Mouse (Mus musculus): ENCODE measurements around the gene Tcf23. TPM values are rescaled to one million over a fixed set of nuclear protein-coding genes. Genes with fewer than 3 reads are reported as not detected.
A peak's percentile ranks its signal among the peaks of the same experiment; 100 is the strongest.

Tcf23 gene
- polyA plus RNA-seq, 1 experiment, result 0.62 TPM

DNA sequence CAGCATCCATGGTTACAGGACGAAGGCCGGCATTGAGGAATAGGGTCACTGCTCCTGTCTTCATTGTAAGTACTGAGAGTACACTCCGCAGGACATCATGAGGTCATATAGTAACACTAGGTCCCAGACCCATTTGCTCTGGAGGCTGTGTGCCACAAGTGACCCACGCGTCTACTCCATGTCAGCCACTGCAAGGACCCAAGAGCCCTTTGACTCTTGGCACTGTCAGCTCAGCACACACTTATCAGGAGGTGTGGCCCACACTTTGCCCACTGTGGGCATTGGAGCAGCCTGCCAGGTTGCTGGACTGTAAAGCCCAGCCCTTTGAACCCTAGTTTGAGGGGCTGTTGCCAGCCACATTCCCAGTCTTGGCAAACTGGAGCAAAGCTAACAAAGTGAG lies 43.2 kb upstream of the Tcf23 start:
- H3K27me3 ChIP-seq (ENCODE audit: control insufficient read depth, insufficient read depth, insufficient read length), result no peaks in the 10 kb centered on the region
- no peak overlapping the region for H3ac ChIP-seq (ENCODE audit: control insufficient read depth, insufficient read length)
- TF ChIP-seq TCF12 (IDR thresholded peaks at IDR 0.05; ENCODE audit: insufficient read depth, poor library complexity, severe bottlenecking) (no peak), SRF (IDR thresholded peaks at IDR 0.05; ENCODE audit: control insufficient read depth, insufficient read length, low read depth) (no peak), MYOD1 (IDR thresholded peaks at IDR 0.05; ENCODE audit: control insufficient read depth in 1 of 3, insufficient read length in 2 of 3, low read depth in 2 of 3) (no peak), CEBPB (IDR thresholded peaks at IDR 0.05; ENCODE audit: insufficient read depth, poor library complexity, severe bottlenecking) (no peak), POLR2A (IDR thresholded peaks at IDR 0.05; ENCODE audit: insufficient read length, low read depth) (no peak), TCF3 (IDR thresholded peaks at IDR 0.05; ENCODE audit: insufficient read length, low read depth) (no peak), REST (IDR thresholded peaks at IDR 0.05; ENCODE audit: insufficient read depth, insufficient read length) (no peak), MAX (IDR thresholded peaks at IDR 0.05; ENCODE audit: low read depth) (no peak), E2F4 (IDR thresholded peaks at IDR 0.05; ENCODE audit: insufficient read depth) (no peak), MYOG (IDR thresholded peaks at IDR 0.05; ENCODE audit: control insufficient read depth in 1 of 3, insufficient read depth in 1 of 3, insufficient read length in 2 of 3, low read depth in 2 of 3) (no peak)
- H3K79me2 ChIP-seq (ENCODE audit: control insufficient read depth, insufficient read depth), result no peaks in the 10 kb centered on the region
- no peaks in the 10 kb centered on the region for H3K36me3 ChIP-seq (ENCODE audit: control insufficient read depth, insufficient read depth)
- H3K4me2 ChIP-seq (ENCODE audit: low read depth), result no peak overlapping the region
- no peak overlapping the region for H3K4me3 ChIP-seq

DNA sequence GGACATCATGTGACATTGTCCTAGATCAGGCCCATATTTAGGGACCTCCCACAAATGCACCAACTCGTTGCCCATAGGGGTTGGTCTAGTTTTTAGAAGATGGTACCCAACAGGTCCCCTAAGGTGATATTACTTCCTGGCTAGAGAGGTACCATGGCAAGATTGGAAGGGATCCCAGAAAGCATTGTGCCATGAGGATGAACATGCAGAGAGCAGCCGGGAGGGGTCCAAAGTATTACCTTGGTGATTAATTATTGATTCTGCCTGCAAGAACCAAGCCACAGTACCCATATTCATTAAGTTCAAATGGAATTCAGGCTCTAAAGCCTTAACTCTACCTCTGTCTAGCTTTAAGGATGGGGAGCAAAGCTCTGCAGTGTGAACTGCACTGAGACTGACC lies 42.4 kb upstream of the Tcf23 start:
- H3K27me3 ChIP-seq (ENCODE audit: control insufficient read depth, insufficient read depth, insufficient read length), result no peaks in the 10 kb centered on the region
- H3K79me2 ChIP-seq (ENCODE audit: control insufficient read depth, insufficient read depth), result no peaks in the 10 kb centered on the region
- H3ac ChIP-seq (ENCODE audit: control insufficient read depth, insufficient read length), result no peak overlapping the region
- TF ChIP-seq TCF3 (IDR thresholded peaks at IDR 0.05; ENCODE audit: insufficient read length, low read depth) (no peak), CEBPB (IDR thresholded peaks at IDR 0.05; ENCODE audit: insufficient read depth, poor library complexity, severe bottlenecking) (no peak), REST (IDR thresholded peaks at IDR 0.05; ENCODE audit: insufficient read depth, insufficient read length) (no peak), MYOD1 (IDR thresholded peaks at IDR 0.05; ENCODE audit: control insufficient read depth in 1 of 3, insufficient read length in 2 of 3, low read depth in 2 of 3) (no peak), POLR2A (IDR thresholded peaks at IDR 0.05; ENCODE audit: insufficient read length, low read depth) (no peak), USF1 (IDR thresholded peaks at IDR 0.05; ENCODE audit: low read depth) (no peak), POLR2AphosphoS2 (IDR thresholded peaks at IDR 0.05; ENCODE audit: insufficient read length, low read depth) (no peak), MYOG (IDR thresholded peaks at IDR 0.05; ENCODE audit: control insufficient read depth in 1 of 3, insufficient read depth in 1 of 3, insufficient read length in 2 of 3, low read depth in 2 of 3) (no peak), MAX (IDR thresholded peaks at IDR 0.05; ENCODE audit: low read depth) (no peak), E2F4 (IDR thresholded peaks at IDR 0.05; ENCODE audit: insufficient read depth) (no peak), SRF (IDR thresholded peaks at IDR 0.05; ENCODE audit: control insufficient read depth, insufficient read length, low read depth) (no peak), TCF12 (IDR thresholded peaks at IDR 0.05; ENCODE audit: insufficient read depth, poor library complexity, severe bottlenecking) (no peak)
- no peaks in the 10 kb centered on the region for H3K36me3 ChIP-seq (ENCODE audit: control insufficient read depth, insufficient read depth)
- no peak overlapping the region for H3K4me3 ChIP-seq
- no peak overlapping the region for H3K4me2 ChIP-seq (ENCODE audit: low read depth)

DNA sequence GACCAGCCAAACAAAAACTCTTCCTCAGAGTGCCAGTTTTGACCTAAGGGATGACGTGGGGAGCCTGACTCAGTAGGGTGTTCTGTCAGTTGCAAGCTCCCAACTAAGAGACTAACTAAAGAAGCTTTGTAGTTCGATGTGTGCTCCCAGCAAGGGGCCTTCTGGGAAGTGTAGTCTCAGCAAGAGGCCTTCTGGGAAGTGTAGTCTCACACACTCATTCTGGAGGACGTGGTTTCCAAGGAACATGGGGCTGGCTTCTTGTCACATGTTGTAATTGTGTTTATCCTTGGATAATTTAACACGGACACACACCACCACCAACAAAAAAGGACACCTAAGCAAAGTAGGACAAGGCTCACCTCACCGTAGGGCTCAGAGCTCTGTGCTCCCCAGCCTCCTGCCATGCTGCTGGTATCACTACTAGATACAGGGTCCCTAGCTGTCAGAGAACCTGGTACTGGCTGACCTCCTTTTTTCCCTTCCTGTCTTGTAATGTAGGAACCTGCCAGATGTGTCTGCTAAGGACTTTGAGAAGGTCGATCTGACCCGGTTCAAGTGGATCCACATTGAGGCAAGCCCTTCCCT lies 40.4 kb upstream of the Tcf23 start:
- Histone ChIP-seq H3K27me3 (ENCODE audit: control insufficient read depth, insufficient read depth, insufficient read length) (no peaks in the 10 kb centered on the region), H3K4me3 (no peak overlapping the region), H3K4me2 (ENCODE audit: low read depth) (peak overlapping the region; percentile 46), H3K79me2 (ENCODE audit: control insufficient read depth, insufficient read depth) (no peaks in the 10 kb centered on the region), H3ac (ENCODE audit: control insufficient read depth, insufficient read length) (no peak overlapping the region), H3K36me3 (ENCODE audit: control insufficient read depth, insufficient read depth) (no peaks in the 10 kb centered on the region)
- no peak for TF ChIP-seq TCF12 (IDR thresholded peaks at IDR 0.05; ENCODE audit: insufficient read depth, poor library complexity, severe bottlenecking)
- no peak for TF ChIP-seq TCF3 (IDR thresholded peaks at IDR 0.05; ENCODE audit: insufficient read length, low read depth)
- TF ChIP-seq POLR2A (IDR thresholded peaks at IDR 0.05; ENCODE audit: insufficient read length, low read depth), result no peak
- no peak for TF ChIP-seq MYOG (IDR thresholded peaks at IDR 0.05; ENCODE audit: control insufficient read depth in 1 of 3, insufficient read depth in 1 of 3, insufficient read length in 2 of 3, low read depth in 2 of 3)
- TF ChIP-seq SRF (IDR thresholded peaks at IDR 0.05; ENCODE audit: control insufficient read depth, insufficient read length, low read depth), result no peak
- TF ChIP-seq E2F4 (IDR thresholded peaks at IDR 0.05; ENCODE audit: insufficient read depth), result no peak
- TF ChIP-seq USF1 (IDR thresholded peaks at IDR 0.05; ENCODE audit: low read depth), result no peak
- TF ChIP-seq POLR2AphosphoS2 (IDR thresholded peaks at IDR 0.05; ENCODE audit: insufficient read length, low read depth), result no peak
- TF ChIP-seq CEBPB (IDR thresholded peaks at IDR 0.05; ENCODE audit: insufficient read depth, poor library complexity, severe bottlenecking), result no peak
- TF ChIP-seq MYOD1 (IDR thresholded peaks at IDR 0.05; ENCODE audit: control insufficient read depth in 1 of 3, insufficient read length in 2 of 3, low read depth in 2 of 3), result no peak
- no peak for TF ChIP-seq REST (IDR thresholded peaks at IDR 0.05; ENCODE audit: insufficient read depth, insufficient read length)
- TF ChIP-seq MAX (IDR thresholded peaks at IDR 0.05; ENCODE audit: low read depth), result no peak

DNA sequence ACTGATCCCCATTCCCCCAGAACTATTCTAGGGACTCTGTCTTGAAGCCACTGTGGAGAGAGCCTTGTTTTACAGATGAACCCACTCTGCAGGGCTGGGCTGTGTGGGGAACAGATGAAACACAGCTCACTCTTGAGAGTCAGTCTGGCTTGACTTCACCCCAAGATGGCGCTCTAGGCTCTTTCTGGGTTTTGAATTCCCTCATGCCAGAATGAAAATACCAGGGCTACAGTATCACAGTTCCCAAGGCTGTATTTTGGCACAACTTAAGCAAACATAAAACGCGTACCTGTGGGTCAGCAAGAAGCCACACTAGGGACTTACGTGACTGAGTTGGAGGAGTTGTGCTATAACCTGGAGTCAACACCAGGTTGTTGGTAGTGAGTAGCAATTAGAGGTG lies 38.3 kb upstream of the Tcf23 start:
- H3ac ChIP-seq (ENCODE audit: control insufficient read depth, insufficient read length), result no peak overlapping the region
- no peak for TF ChIP-seq MAX (IDR thresholded peaks at IDR 0.05; ENCODE audit: low read depth)
- no peak for TF ChIP-seq TCF3 (IDR thresholded peaks at IDR 0.05; ENCODE audit: insufficient read length, low read depth)
- H3K79me2 ChIP-seq (ENCODE audit: control insufficient read depth, insufficient read depth), result no peaks in the 10 kb centered on the region
- H3K36me3 ChIP-seq (ENCODE audit: control insufficient read depth, insufficient read depth), result no peaks in the 10 kb centered on the region
- no peak overlapping the region for H3K4me3 ChIP-seq
- peak overlapping the region; percentile 40 for H3K4me2 ChIP-seq (ENCODE audit: low read depth)
- H3K27me3 ChIP-seq (ENCODE audit: control insufficient read depth, insufficient read depth, insufficient read length), result no peaks in the 10 kb centered on the region

DNA sequence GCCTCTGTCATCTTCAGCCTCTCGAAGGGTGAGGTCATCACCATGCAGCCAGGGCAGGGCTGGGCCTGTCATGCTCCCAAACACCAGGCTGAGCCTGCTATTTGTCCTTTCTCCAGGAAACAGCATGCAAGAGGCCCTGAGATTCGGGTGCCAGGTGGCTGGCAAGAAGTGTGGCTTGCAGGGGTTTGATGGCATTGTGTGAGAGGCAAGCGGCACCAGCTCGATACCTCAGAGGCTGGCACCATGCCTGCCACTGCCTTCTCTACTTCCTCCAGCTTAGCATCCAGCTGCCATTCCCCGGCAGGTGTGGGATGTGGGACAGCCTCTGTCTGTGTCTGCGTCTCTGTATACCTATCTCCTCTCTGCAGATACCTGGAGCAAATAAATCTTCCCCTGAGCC lies 37.6 kb upstream of the Tcf23 start:
- no peak for TF ChIP-seq E2F4 (IDR thresholded peaks at IDR 0.05; ENCODE audit: insufficient read depth)
- no peak for TF ChIP-seq CEBPB (IDR thresholded peaks at IDR 0.05; ENCODE audit: insufficient read depth, poor library complexity, severe bottlenecking)
- TF ChIP-seq REST (IDR thresholded peaks at IDR 0.05; ENCODE audit: insufficient read depth, insufficient read length), result no peak
- peak in 2 of 3 experiments; percentile 84 to 96 for TF ChIP-seq MYOD1 (IDR thresholded peaks at IDR 0.05; ENCODE audit: control insufficient read depth in 1 of 3, insufficient read length in 2 of 3, low read depth in 2 of 3)
- TF ChIP-seq TCF3 (IDR thresholded peaks at IDR 0.05; ENCODE audit: insufficient read length, low read depth), result peak; percentile 51
- TF ChIP-seq TCF12 (IDR thresholded peaks at IDR 0.05; ENCODE audit: insufficient read depth, poor library complexity, severe bottlenecking), result peak; percentile 2
- TF ChIP-seq POLR2A (IDR thresholded peaks at IDR 0.05; ENCODE audit: insufficient read length, low read depth), result no peak
- TF ChIP-seq USF1 (IDR thresholded peaks at IDR 0.05; ENCODE audit: low read depth), result no peak
- no peak for TF ChIP-seq MAX (IDR thresholded peaks at IDR 0.05; ENCODE audit: low read depth)
- no peak for TF ChIP-seq SRF (IDR thresholded peaks at IDR 0.05; ENCODE audit: control insufficient read depth, insufficient read length, low read depth)
- peak; percentile 11 for TF ChIP-seq POLR2AphosphoS2 (IDR thresholded peaks at IDR 0.05; ENCODE audit: insufficient read length, low read depth)
- peak in 2 of 3 experiments; percentile 72 to 87 for TF ChIP-seq MYOG (IDR thresholded peaks at IDR 0.05; ENCODE audit: control insufficient read depth in 1 of 3, insufficient read depth in 1 of 3, insufficient read length in 2 of 3, low read depth in 2 of 3)
- no peaks in the 10 kb centered on the region for H3K36me3 ChIP-seq (ENCODE audit: control insufficient read depth, insufficient read depth)
- H3ac ChIP-seq (ENCODE audit: control insufficient read depth, insufficient read length), result no peak overlapping the region

More for the DNA sequence above, 37.6 kb upstream of the Tcf23 start:
- Histone ChIP-seq H3K4me2 (ENCODE audit: low read depth) (peak overlapping the region; percentile 40), H3K27me3 (ENCODE audit: control insufficient read depth, insufficient read depth, insufficient read length) (no peaks in the 10 kb centered on the region), H3K79me2 (ENCODE audit: control insufficient read depth, insufficient read depth) (no peaks in the 10 kb centered on the region), H3K4me3 (no peak overlapping the region)

Measured in myocyte (in vitro differentiated cells).